Mouse (Mus musculus): ENCODE results near the gene Nfia. TPM values are rescaled to one million over a fixed set of nuclear protein-coding genes. Genes with fewer than 3 reads are reported as not detected.
A peak's percentile ranks its signal among the peaks of the same experiment; 100 is the strongest.

Gene Nfia
- polyA plus RNA-seq, 1 experiment, result 0.02 TPM

- peaks cover 34% of the 10 kb centered on the region for H3K27me3 ChIP-seq (replicated peaks)
- peak overlapping the region; percentile 97 for H3K4me3 ChIP-seq (replicated peaks)
- H3K4me1 ChIP-seq, result peaks cover 35% of the 10 kb centered on the region
- H3K9me3 ChIP-seq, result no peaks in the 10 kb centered on the region
- TF ChIP-seq FLI1 (IDR thresholded peaks at IDR 0.05; ENCODE audit: low read length), result no peak
- TF ChIP-seq GATA1 (IDR thresholded peaks at IDR 0.05; ENCODE audit: borderline replicate concordance, low read length), result no peak
- no peaks in the 10 kb centered on the region for H3K36me3 ChIP-seq (replicated peaks; ENCODE audit: low read length)
These were observed 21.5 kb upstream of the Nfia start for GRCm38 (mm10) chr4:97751030-97751482.

GRCm38 (mm10) chr4:97751483-97752251 lies 20.9 kb upstream of the Nfia start:
- peaks cover 31% of the 10 kb centered on the region for H3K4me1 ChIP-seq
- H3K27me3 ChIP-seq (replicated peaks), result peaks cover 33% of the 10 kb centered on the region
- no peaks in the 10 kb centered on the region for H3K36me3 ChIP-seq (replicated peaks; ENCODE audit: low read length)
- H3K9me3 ChIP-seq, result no peaks in the 10 kb centered on the region
- TF ChIP-seq FLI1 (IDR thresholded peaks at IDR 0.05; ENCODE audit: low read length), result no peak
- TF ChIP-seq GATA1 (IDR thresholded peaks at IDR 0.05; ENCODE audit: borderline replicate concordance, low read length), result no peak
- peak overlapping the region; percentile 97 for H3K4me3 ChIP-seq (replicated peaks)

DNA sequence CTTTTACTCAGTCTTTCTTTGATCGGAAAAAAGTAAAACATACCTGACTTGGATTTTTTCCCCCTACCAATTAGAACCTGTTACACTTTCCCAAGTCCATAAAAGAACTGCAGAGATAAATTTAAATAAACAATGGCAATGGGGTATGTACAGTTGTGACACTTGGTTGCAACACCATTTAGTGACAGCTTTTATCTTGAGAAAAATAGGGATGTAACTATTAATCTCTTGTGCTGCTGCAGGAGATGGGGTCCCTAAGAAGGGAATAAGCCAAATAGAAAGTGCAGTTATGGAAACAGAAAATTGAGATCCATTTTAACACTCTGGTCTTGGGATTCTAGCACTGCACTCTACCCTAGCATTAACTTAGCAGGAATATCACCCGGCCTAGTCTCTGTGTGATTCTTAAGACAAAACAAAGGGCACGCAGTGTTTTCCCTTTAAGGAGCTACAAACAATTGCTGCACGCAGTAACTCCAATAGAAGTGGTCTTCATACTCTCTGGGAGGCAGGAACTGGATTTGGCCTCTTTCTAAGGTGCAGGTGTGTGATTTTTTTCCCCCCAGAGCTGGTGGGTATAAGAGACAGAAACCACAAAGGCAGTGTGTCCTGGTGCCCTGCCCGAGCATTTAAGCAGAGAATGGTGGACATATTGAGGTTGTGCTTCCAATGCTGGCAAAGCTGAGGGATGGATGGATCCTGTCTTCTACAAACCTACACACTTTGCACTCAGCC lies 20.1 kb upstream of the Nfia start:
- H3K27me3 ChIP-seq (replicated peaks), result peaks cover 36% of the 10 kb centered on the region
- H3K4me1 ChIP-seq, result peaks cover 36% of the 10 kb centered on the region
- peak overlapping the region; percentile 97 for H3K4me3 ChIP-seq (replicated peaks)
- no peaks in the 10 kb centered on the region for H3K36me3 ChIP-seq (replicated peaks; ENCODE audit: low read length)
- no peaks in the 10 kb centered on the region for H3K9me3 ChIP-seq
- TF ChIP-seq GATA1 (IDR thresholded peaks at IDR 0.05; ENCODE audit: borderline replicate concordance, low read length) (no peak), FLI1 (IDR thresholded peaks at IDR 0.05; ENCODE audit: low read length) (no peak)

DNA sequence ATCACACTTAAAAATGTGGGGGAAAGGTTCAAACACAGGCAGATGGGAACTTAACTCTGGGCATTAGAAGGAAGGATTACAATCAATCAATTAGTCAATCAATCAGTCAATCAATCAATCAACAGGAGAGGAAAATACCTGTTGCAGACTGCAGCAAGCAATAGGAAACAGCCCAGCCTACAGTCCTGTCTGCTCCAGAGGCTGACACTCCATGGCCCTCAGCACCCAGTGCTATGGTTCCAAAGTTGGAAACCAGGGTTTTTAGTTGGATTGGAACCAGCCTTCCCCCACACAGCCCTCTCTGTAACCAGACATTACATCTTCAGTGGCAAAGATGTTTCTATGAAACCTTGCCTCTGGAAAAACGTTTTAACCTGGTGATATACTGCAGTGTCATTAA lies 19.0 kb upstream of the Nfia start:
- Histone ChIP-seq H3K4me3 (replicated peaks) (no peak overlapping the region), H3K27me3 (replicated peaks) (peaks cover 44% of the 10 kb centered on the region), H3K9me3 (no peaks in the 10 kb centered on the region), H3K4me1 (peaks cover 47% of the 10 kb centered on the region), H3K36me3 (replicated peaks; ENCODE audit: low read length) (no peaks in the 10 kb centered on the region)
- TF ChIP-seq FLI1 (IDR thresholded peaks at IDR 0.05; ENCODE audit: low read length), result no peak
- no peak for TF ChIP-seq GATA1 (IDR thresholded peaks at IDR 0.05; ENCODE audit: borderline replicate concordance, low read length)

- TF ChIP-seq GATA1 (IDR thresholded peaks at IDR 0.05; ENCODE audit: borderline replicate concordance, low read length) (no peak), FLI1 (IDR thresholded peaks at IDR 0.05; ENCODE audit: low read length) (no peak)
- Histone ChIP-seq H3K4me3 (replicated peaks) (peak overlapping the region; percentile 35), H3K9me3 (no peaks in the 10 kb centered on the region), H3K36me3 (replicated peaks; ENCODE audit: low read length) (no peaks in the 10 kb centered on the region), H3K27me3 (replicated peaks) (peaks cover 49% of the 10 kb centered on the region), H3K4me1 (peaks cover 49% of the 10 kb centered on the region)
These were observed 18.3 kb upstream of the Nfia start for GRCm38 (mm10) chr4:97754241-97754640.

DNA sequence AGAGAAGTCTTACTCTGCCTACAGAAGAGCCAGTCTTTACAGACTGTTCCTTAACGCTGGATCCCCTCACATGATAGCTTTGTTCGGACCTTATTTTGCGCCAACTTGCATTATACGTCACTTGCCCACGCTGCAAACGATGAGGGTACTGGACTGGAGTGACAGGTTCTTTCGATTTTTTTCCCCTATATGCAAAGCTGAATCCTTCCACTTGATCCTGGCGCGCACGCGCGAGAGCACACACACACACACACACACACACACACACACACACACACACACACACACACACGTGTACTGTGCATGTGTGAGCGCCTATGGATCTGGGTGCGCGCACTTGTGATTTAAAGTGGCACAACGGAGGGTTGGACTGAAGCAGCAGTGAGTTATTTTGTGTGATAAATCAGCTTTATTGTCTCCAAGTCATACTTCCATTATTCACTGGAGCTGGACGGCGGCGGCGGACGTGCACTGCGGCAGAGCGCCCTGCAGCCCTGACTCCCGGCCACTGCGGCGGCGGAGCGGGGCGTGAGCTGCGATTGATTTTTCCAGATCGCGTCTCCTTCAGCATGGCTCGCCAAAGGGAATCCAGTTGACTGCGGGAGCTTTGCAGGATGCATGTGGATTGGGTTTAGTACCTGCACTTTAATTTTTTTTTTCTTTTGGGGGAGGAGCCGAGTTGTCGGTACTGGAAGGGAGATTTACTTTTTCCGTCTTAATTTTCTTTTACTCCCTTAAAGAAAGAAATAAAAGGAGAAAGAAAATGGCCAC lies 15.1 kb upstream of the Nfia start:
- H3K36me3 ChIP-seq (replicated peaks; ENCODE audit: low read length), result no peaks in the 10 kb centered on the region
- peaks cover 55% of the 10 kb centered on the region for H3K27me3 ChIP-seq (replicated peaks)
- no peaks in the 10 kb centered on the region for H3K9me3 ChIP-seq
- H3K4me3 ChIP-seq (replicated peaks), result peak overlapping the region; percentile 92
- no peak for TF ChIP-seq FLI1 (IDR thresholded peaks at IDR 0.05; ENCODE audit: low read length)
- no peak for TF ChIP-seq GATA1 (IDR thresholded peaks at IDR 0.05; ENCODE audit: borderline replicate concordance, low read length)
- H3K4me1 ChIP-seq, result peaks cover 32% of the 10 kb centered on the region

DNA sequence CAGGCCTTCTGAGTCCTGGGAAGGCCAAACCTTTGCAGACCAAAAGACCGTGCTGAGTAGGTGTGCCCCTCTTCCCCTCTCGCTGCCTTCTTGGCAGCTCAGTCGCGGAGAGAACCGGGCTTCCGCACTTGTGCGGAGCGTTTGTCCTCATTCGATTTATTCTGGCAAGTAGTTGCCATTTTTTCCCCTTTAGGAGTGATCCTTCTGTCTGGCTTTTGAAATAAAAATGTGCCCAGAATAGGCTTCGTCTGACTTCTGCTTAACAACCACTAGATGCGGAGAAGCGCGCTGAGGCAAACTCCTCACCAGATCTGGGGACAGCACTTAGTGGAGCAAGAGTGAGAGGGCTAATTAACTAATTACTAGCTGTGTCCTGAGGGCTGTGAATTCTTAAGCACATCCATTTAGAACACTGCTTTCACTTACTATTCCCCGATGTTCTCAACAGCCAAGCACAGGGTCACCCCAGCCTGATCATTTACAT lies 14.5 kb upstream of the Nfia start:
- TF ChIP-seq FLI1 (IDR thresholded peaks at IDR 0.05; ENCODE audit: low read length) (no peak), GATA1 (IDR thresholded peaks at IDR 0.05; ENCODE audit: borderline replicate concordance, low read length) (no peak)
- Histone ChIP-seq H3K9me3 (no peaks in the 10 kb centered on the region), H3K4me1 (peaks cover 26% of the 10 kb centered on the region), H3K4me3 (replicated peaks) (peak overlapping the region; percentile 92), H3K36me3 (replicated peaks; ENCODE audit: low read length) (no peaks in the 10 kb centered on the region), H3K27me3 (replicated peaks) (peaks cover 52% of the 10 kb centered on the region)

DNA sequence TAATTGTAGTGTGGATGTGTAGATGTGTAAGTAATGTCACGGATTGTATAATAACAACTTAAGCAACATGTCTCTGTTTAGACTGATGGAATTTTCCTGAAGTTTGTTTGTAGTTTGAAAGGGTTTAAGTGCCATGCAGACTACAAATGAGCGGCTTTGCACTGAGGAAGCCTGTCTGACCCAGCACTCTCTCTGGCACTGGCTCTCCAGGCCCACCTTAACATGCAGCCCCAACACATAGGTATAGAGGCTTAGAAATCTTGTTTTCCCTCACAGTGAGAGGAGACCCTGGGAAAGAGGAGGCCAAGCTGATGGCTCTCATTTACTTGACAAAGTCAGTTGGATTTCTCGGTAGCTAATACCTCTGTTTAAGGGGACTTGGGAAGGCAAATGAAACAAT lies 13.9 kb upstream of the Nfia start:
- Histone ChIP-seq H3K4me3 (replicated peaks) (no peak overlapping the region), H3K36me3 (replicated peaks; ENCODE audit: low read length) (no peaks in the 10 kb centered on the region), H3K4me1 (peaks cover 22% of the 10 kb centered on the region), H3K9me3 (no peaks in the 10 kb centered on the region), H3K27me3 (replicated peaks) (peaks cover 49% of the 10 kb centered on the region)
- TF ChIP-seq GATA1 (IDR thresholded peaks at IDR 0.05; ENCODE audit: borderline replicate concordance, low read length), result no peak

GRCm38 (mm10) chr4:97764616-97765015 lies 7.9 kb upstream of the Nfia start:
- TF ChIP-seq FLI1 (IDR thresholded peaks at IDR 0.05; ENCODE audit: low read length) (no peak), GATA1 (IDR thresholded peaks at IDR 0.05; ENCODE audit: borderline replicate concordance, low read length) (no peak)
- Histone ChIP-seq H3K4me3 (replicated peaks) (no peak overlapping the region), H3K4me1 (no peaks in the 10 kb centered on the region), H3K27me3 (replicated peaks) (peaks cover 20% of the 10 kb centered on the region), H3K36me3 (replicated peaks; ENCODE audit: low read length) (no peaks in the 10 kb centered on the region), H3K9me3 (no peaks in the 10 kb centered on the region)
